Mouse (Mus musculus): ENCODE data around the gene Smim9. TPM values are rescaled to one million over a fixed set of nuclear protein-coding genes. Genes with fewer than 3 reads are reported as not detected.

Smim9 gene
- polyA plus RNA-seq, 1 experiment: not detected

Other genes with a start within 250 kb of the Smim9 start
- gene Gab3, start 78.3 kb downstream of the Smim9 start, polyA plus RNA-seq (2012; fragmentation: generic; extraction: Trizol): 0.04 TPM
- 16.9 TPM for gene Dkc1, start 67.9 kb downstream of the Smim9 start, polyA plus RNA-seq (2012; fragmentation: generic; extraction: Trizol)
- gene Mpp1, start 32.8 kb downstream of the Smim9 start, polyA plus RNA-seq (2012; fragmentation: generic; extraction: Trizol): 30.1 TPM
- gene Fundc2, start 218.6 kb upstream of the Smim9 start, polyA plus RNA-seq (2012; fragmentation: generic; extraction: Trizol): 36.3 TPM
- 0.40 TPM for gene F8, start 218.8 kb upstream of the Smim9 start, polyA plus RNA-seq (2012; fragmentation: generic; extraction: Trizol)

Measured in myocyte (in vitro differentiated cells).